Mouse (Mus musculus) adrenal gland, adult 2 months (tissue): ENCODE data around the gene Kremen1. TPM values are rescaled to one million over a fixed set of nuclear protein-coding genes. Genes with fewer than 3 reads are reported as not detected.

ENCODE experiments used
- DNase-seq: peaks from one replicate; pipeline ENCODE4 v3.0.0; 2021
- polyA plus RNA-seq: library from polyadenylated mRNA; depleted of rRNA; stranded (reverse); fragments of >200 nt; gene quantifications from 2 replicates; pipeline ENCODE4 v1.2.3, GENCODE M21; 2012
- total RNA-seq, 2 experiments: library from RNA; stranded (reverse); gene quantifications; 2 replicates each; pipeline ENCODE4 v1.2.3; 2021

The Kremen1 gene
- total and polyA plus RNA-seq, 3 experiments = 15.8 to 24.6 (median 17.4) TPM

DNA sequence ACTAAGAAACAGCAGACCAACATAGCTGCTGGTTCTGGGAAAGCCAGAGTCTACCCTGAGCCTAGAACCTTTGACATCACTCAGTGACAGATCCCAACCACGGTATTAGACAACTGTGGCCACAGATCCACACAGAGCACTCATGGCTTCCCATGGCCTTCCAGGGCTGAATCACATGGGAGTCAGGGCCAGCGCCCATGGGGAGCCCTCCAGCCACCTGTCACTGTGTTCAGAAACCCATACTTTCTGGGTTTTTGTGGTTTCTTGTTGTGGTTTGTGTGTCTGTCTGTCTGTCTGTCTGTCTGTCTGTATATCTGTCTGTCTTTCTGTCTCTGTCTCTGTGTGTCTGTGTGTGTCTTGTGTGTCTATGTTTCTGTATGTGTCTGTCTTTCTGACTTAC, 85.5 kb downstream of the Kremen1 start:
- DNase-seq = no peak

DNA sequence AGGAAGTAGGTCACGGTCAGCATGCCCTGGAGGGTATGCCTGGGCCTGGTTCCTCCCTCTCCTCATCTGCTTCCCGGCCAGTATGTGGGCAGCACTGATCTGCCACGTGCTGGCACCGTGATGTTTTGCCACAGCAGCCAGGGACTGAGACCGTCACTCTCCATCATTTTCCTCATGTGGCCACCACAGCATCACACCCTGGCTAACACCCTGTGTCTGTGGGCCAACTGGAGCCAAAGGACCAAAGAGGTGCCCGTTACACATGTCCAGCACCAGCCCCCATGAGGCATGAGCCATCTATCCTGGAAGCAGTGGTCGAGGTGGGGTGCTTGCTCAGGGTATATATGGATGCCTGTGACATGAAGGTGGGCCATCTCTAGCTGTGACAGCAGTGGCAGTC, 86.2 kb downstream of the Kremen1 start:
- DNase-seq = no peak

DNA sequence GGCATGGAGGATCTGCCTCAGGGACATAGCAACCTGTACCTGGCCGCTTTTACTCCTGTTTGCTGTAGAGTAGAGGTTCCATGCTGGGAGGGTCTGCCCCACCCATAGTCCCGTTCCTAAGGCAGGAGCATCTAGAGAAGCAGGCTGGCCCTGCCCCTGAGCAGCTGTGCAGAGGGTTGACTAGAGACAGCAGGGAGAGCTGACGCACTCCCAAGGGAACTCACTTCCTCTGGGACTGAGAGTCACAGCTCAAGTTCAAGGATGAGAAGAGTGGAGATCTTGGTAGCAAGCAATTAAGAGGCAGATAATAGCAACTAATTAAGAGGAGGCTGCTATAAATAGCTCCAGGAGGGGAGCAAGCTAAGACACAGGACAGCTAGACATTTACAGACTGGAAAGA, 88.5 kb downstream of the Kremen1 start:
- DNase-seq = no peak

DNA sequence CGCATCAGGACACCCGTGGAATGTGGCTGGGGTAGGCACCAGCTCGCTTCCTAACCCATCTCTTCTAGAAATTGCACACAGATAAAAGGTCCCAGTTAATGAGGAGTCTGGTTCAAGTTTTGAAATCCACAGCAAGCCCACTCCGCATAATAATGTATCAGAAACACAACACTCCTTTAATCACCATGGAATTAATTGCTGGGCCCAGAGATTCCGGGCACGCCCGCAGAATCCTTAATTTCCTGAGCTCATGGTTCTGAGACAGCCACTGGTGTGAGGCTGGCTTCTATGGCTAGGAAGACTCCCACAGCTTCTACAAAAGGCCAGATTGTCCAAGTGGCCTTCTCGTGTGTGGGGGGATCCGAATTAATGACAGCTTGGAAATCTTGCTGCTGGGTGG, 94.0 kb downstream of the Kremen1 start:
- DNase-seq = no peak

DNA sequence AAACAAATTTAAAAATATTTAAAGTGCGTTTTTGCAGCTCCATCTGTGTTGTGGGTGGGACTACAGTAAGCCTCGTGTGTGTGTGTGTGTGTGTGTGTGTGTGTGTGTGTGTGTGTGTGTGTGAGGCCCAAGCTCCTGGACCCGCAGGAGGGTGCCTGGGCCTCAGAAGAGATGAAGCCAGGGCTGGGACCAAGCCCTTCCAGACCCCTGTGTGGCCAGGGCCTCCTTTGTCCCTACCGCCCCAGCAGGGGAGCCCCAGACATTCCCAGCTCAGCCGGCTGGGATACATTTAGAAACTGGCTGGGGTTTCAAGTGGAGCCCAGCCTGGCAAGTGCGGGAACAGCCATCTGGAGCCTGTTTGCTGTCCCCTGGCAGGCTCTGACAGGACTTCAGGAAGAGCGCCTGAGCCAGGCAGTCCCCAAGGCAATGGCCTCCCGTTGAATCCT, 95.9 kb downstream of the Kremen1 start:
- no peak for DNase-seq

DNA sequence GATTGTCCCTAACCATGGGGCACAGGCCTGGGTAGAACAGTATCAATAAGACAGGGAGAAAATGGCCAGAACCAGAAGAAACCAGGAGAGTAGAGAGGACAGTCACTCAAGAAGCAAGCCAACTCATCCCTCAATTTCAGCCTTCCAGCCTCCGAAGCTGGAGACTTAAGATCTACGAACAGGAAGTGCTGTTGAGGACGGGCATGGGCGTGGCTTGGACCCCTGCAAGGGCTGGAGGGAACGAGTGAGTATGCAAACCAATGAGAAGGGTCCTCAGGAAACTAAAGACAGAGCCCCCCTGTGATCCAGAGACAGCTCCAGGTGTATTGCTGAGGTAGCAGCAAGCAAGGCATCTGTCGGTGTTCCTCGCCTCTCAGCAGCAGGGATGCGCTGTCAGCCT, 97.0 kb downstream of the Kremen1 start:
- DNase-seq = no peak

DNA sequence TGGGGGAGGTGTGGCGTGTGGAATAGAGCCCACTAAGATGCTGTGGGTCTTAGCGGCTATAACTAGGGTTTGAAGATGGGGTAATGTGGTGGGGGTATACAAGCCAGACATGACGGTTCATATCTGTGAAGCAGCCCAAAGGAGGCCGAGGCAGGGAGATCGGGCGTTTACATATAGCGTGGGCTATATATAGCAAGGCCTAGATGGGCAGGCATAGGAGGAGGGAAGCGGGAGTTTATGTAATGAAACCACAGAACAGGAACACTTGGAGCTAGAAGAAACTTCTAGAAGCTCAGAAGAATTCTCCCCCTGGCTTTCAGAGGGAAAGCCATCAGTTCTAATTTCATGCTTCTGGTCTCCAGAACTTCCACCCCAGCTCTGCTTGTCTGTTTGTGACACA, 97.9 kb downstream of the Kremen1 start:
- no peak for DNase-seq

DNA sequence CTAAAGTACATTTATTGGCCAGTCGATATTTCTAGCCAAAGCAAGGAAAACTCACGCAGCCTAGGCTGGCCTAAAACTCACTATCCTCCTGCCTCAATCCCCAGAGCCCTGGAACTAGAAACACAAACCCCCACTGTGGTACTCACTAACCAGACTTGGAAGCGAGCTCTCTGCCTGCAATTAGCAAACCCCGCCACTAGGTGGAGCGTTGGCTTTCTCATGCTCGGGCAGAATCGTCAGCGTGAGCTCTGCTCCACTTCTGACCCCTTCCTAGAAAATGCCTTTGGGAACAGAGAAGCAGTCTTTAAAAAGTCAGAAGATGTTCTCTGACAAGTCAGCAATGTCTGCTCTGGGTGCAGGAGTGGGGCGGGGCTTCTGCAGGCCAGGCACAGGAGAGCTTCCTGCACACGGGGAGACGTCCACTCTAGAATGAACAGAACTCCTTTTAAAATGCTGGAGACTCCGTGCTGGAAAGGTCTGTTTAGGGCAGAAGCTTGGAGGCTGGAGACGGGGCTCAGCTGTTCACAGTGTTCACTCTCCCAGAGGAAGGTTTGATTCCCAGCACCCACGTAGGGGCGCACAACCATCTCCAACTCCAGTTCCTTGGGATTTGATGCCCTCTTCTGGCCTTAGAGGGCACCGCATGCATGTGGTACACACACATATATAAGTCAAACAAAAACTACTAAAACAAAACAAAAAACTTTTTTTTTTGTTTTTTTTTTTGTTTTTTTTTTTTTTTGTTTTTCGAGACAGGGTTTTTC, 100.5 kb downstream of the Kremen1 start:
- DNase-seq = no peak

DNA sequence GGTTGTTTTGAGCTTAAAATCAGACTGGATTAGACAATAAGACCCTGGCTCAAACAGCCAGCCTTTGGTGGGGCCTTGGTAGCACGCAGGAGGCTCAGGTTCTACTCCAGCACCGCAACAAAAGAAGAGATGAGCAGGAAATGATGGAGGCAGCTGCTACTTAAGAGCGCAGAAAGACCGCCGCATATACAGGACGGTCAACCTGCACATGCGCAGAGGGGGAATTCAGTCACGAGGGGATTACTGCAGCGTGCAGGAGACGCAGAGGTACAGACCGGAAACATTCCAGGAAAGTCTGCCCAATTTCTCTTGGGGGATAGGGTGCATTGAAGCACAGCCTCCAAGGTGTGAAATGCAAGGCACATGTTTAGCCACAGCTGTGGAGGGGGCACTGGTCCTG, 103.3 kb downstream of the Kremen1 start:
- no peak for DNase-seq

DNA sequence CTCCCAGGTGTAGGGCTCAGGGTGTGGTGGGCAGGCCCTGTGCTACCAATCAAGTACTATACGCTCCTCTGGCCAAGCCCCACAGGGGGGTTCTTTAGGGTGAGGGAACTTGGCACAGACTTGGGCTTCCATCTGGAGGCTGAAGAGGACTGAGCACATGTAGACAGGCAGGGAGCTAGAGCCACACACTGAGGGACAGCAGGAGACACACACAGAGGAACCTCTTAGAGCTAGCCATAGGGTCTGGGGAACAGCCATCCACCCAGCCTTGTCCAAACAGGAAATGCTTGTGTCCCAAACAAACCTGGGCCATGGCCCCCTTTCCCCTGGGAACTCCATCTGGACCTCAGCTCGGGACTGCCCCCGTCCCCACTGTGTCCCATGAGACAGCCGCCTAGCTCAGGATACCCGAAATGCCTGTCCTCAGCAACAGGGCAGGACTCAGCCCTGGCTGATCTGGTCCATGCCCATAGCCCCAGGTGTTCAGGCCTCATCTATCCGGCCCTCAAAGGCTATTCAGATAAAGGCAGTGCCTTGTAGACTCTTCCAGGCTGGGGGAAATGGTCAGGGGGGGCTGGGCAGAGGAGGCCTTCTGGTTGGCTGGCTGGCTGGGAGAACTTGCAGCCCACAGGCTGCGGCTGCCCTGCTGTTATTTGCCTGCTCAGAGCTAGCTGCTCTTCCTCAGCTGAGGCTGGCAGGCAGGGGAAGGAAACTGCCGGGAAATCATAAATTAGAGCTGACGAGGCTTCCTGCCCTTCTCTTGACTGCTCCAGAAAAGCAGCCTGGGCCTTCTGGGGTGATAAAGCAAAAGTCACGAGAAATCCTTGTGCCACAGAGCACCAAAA, 106.2 kb downstream of the Kremen1 start:
- peak; percentile 56 for DNase-seq

DNA sequence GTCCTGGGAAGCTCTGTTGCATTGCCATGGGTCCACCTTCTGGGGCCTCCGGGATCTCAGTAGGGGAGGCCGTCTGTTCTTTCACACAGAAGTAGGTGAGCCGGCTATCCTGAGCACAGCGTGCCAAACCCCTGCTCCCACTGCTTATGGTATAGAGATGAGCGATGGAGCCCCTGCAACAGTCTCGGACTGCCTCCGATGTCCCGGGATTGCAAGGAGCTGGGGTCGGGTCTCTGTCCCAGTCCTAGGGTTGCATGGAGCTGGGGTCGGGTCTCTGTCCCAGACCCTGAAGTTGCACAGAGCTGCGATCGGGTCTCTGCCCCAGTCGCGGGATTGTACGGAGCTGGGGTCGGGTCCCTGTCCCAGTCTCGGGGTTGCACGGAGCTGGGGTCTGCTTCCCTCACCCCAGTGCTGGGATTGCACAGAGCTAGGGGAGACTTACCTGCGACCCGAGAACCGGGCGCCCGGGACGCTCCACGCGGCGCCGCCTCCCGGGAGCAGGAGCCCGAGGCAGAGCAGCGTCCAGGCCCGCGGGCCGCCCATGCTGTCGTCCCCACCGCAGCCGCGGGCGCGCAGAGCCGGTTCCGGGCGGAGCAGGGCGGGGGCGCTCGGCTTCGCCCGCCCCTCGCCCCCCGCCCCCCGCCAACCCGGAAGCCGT, 109.5 kb downstream of the Kremen1 start, which contains the start of gene Emid1:
Emid1 (minus strand) TSS at position 578 of the 658 bp plus-strand sequence.
- DNase-seq = no peak

DNA sequence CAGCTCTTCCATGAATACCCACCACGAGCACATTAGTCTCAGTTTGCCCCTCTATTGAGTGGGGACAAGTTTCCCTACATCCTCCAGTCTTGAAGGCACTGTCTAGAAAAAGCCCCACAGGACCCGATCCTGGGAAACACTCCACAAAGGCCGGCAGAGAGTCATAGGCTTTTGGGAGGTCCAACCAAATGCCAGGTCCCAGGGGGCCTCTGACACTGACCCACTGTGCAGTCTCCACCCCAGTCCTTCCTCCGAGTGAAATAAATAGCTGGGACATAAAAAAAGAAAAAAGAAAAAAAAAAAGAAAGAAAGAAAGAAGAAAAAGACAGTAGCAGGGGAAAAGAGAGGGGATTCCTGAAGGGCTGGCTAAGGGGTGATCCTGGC, 110.1 kb downstream of the Kremen1 start:
- no peak for DNase-seq

DNA sequence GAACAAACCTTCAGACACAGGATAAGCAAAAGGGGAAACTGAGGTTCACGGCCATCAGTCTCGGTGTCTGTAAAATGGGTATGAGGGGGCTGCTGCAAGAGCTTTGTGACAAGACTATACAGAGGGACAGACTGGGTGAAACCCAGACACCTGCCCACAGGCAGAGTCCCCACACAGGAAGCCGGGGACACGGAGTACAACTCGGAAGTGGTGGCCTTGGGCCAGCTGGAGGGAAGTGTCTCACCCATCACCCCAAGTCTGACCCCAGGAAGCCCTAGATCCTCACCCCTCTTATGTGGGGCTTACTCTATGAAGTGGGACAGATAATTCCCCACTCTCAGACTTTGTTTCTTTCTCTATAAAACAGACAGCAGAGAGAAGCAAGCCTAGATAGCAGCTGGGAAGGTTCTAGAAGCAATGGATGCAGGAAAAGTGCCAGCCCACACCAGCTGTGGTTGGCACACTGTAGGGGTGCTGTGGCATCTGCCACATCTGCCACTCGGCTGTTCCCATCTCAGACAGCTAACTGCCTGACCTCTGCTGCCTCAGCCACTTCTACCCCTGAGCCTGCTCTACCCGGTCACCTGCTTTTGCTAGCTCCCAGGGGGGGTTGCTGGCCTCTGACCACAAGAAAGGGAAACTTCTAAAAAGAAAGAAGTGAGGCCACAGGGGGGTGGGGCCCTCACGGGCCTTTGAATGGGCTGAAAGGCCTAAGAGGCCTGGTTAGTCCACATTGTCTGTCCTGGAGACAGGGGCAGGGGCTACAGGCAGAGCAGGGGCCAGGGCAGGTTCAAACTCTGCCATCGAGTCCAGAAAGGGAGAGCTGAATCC, 110.7 kb downstream of the Kremen1 start:
- DNase-seq = no peak

DNA sequence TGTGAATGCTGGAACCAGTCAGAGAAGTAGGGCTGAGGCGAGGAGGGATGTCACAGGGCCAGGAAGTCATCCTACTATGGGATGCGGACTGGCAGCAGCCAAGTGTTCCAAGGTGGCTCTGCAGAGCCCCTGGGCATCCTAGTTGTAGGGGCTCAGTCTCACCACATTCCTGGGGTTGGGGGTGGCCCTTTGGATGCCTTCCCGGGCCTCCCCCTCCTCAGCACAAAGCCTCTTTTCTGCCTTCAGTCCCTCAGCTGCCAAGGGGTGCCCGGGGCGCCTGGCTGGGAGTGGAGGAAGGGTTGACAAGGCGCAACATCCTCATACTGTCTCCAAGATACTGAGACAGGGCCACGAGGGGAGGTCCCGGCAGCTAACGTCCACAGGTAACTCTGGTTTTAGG, 111.4 kb downstream of the Kremen1 start:
- no peak for DNase-seq

DNA sequence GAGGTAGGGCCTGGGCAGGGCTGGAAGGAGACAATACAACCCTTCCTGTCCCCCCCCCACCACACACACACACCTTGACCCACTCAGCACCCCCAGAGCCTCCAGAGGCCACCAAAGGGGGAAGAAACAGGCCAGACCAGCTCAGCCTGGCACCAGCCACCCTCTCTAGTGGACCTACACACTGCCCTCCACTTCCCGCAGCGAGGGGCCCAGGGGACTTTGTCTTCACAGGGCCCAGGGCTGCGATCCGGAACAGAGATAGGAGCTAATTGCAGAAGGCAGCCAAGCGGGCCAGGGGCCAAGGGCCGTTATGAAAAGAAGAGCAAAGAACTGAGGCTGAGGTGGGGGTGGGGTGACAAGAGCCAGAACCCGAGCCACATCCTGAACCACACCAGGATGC, 112.1 kb downstream of the Kremen1 start:
- DNase-seq = no peak

DNA sequence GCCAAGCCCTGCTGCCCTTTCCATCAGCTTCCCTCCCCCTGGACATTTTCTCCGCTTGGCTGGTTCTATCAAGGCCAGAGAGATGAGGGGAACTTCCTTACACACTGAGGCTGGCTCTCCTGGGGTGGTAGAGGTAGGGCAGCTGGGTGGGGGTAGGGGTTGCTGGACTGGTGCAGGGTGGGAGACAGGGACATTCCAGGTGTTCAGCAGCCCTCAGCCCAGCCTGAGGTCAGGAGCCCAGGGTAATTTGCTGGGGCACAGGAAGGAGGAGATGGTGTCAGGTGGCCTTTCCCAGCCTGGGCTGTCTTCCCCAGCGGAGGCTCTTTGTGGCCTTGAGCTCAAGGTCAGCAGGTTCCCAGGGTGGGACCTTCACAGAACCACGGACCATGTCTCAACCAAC, 115.8 kb downstream of the Kremen1 start:
- no peak for DNase-seq

DNA sequence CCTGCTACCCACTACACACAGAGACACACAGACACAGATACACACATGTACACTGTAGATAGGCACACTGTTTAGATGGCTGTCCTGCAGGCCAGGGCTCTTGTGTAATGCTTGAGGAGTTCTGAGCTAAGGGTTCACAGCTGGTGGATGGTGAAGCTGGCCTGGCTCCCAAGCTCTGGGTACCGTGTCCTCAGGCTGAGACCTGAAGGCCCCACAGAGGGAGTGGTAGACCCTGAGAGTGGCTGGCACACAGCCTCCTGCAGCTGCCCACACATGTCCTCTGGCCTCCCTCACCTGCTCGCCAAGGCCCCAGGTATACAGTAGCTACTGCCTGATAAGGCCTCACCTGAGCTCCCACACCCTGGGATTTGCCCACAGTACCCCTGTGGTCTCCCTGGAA, 119.4 kb downstream of the Kremen1 start:
- DNase-seq = no peak
